Mouse (Mus musculus) neural tube, embryonic 11.5 days (tissue): Measurements from ENCODE around the gene Gpr165. TPM values are rescaled to one million over a fixed set of nuclear protein-coding genes. Genes with fewer than 3 reads are reported as not detected.

Source experiments
- ATAC-seq: fragments of 200-750 bp; cut with Nextera tagmentation; 2 replicates; pipeline ENCODE4 v1.8.0; 2017; ENCODE audit warnings: moderate number of reproducible peaks, mild to moderate bottlenecking, moderate TSS enrichment, moderate library complexity; ENCODE audit not compliant: insufficient read depth, low FRiP score, low TSS enrichment
- DNase-seq: peaks from one replicate; pipeline ENCODE4 v3.0.0-alpha.2; 2015; ENCODE audit warnings: low spot score
- H3K27ac ChIP-seq: fragments of 300-500 bp; sonication (generic); 2 replicates; pipeline ENCODE4 v1.5.1; 2014; ENCODE audit warnings: low read depth, mild to moderate bottlenecking, low read length
- H3K27me3 ChIP-seq: fragments of 300-500 bp; sonication (generic); 2 replicates; pipeline ENCODE4 v1.6.1; 2014; ENCODE audit warnings: mild to moderate bottlenecking, low read length, mixed read lengths; ENCODE audit not compliant: control insufficient read depth, insufficient read depth
- H3K36me3 ChIP-seq: fragments of 300-500 bp; sonication (generic); 2 replicates; pipeline ENCODE4 v1.6.1; 2014; ENCODE audit warnings: mild to moderate bottlenecking, low read length, moderate library complexity, mixed read lengths; ENCODE audit not compliant: control insufficient read depth, insufficient read depth
- H3K4me1 ChIP-seq: fragments of 300-500 bp; sonication (generic); 2 replicates; pipeline ENCODE4 v1.6.1; 2014; ENCODE audit warnings: low read length, mixed read lengths; ENCODE audit not compliant: control insufficient read depth, insufficient read depth
- H3K4me2 ChIP-seq: fragments of 300-500 bp; sonication (generic); 2 replicates; pipeline ENCODE4 v1.6.1; 2014; ENCODE audit warnings: low read depth, mild to moderate bottlenecking, moderate library complexity
- H3K4me3 ChIP-seq: fragments of 300-500 bp; sonication (generic); 2 replicates; pipeline ENCODE4 v1.5.1; 2014; ENCODE audit warnings: low read depth, low read length
- H3K9ac ChIP-seq: fragments of 300-500 bp; sonication (generic); 2 replicates; pipeline ENCODE4 v1.6.1; 2014; ENCODE audit warnings: mild to moderate bottlenecking, low read length
- H3K9me3 ChIP-seq: fragments of 300-500 bp; sonication (generic); 2 replicates; pipeline ENCODE4 v1.6.1; 2016; ENCODE audit warnings: low read length; ENCODE audit not compliant: control insufficient read depth
- WGBS: fragments of 180-500 bp; shearing (Covaris S2); extraction: QIAGEN DNeasy Blood & Tissue Kit; methylation state at CpG from one replicate; pipeline ENCODE4 v1.1.7; 2014; 5-methylcytosine and 5-hydroxymethylcytosine counted together
- polyA plus RNA-seq: library from polyadenylated mRNA; unstranded; fragments of >200 nt; fragmentation: Nextera tagmentation; extraction: Ambion mirVana; gene quantifications from 2 replicates; pipeline ENCODE4 v1.2.1, GENCODE M21; 2014

The Gpr165 gene
- polyA plus RNA-seq, result 1.7 and 2.4 TPM in 2 replicates

DNA sequence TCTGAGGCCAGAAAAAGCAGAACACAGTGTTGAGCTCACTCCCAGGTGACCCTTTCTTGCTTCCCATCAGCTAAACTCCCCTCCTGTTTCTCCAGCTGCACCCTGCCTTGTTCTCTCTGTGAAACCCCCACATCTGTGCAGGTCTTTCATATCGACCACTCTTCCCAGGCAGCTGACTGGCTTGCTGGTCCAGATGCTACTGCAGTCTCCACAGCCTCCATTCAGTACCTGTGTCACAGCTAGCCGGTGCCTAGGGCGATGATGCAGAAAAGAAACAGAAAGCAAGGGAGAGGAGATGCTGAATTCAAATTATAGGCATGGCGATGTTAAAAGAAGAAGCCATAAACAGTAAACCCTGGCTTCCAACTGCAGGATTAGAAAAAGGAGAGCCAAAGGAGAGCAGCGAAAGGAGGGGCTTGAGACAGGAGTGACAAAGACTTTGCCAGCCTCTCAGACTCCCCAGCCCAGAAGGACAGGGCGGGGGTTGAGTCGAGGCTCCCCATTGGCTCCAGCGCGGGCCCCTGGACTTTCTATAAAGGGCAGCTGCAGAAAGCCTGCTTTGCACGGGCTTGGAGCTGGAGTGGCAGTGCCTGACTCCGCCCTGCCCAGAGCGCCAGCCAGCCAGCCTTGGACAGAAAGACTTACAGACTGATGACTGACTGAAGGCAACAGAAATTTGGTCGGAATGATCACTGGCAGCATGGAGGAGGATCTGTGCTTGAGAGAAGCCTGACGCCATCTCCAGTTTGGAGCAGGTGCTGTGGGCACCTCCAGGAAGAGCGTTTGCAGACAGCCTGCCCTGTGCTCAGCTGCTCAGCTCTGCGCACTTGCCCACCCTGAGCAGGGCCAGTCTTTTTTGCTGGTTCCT is at the start of gene Gpr165:
Gene Gpr165 (plus strand): TSS at position 535 of the 868 bp plus-strand sequence.
- peak within 1 kb of the TSS; percentile 27 for H3K4me3 ChIP-seq
- H3K36me3 ChIP-seq, result no peaks in the 10 kb centered on the region
- peak; percentile 99 for ATAC-seq
- no peak within 1 kb of the TSS for H3K27ac ChIP-seq
- H3K9ac ChIP-seq, result peak within 1 kb of the TSS; percentile 49
- no peaks in the 10 kb centered on the region for H3K27me3 ChIP-seq
- H3K4me2 ChIP-seq, result peak within 1 kb of the TSS; percentile 47
- WGBS, result 25% methylated on average over 16 of the region's 16 CpGs
- DNase-seq, result peak; percentile 62
- H3K4me1 ChIP-seq, result no peaks in the 10 kb centered on the region
- H3K9me3 ChIP-seq, result no peaks in the 10 kb centered on the region

DNA sequence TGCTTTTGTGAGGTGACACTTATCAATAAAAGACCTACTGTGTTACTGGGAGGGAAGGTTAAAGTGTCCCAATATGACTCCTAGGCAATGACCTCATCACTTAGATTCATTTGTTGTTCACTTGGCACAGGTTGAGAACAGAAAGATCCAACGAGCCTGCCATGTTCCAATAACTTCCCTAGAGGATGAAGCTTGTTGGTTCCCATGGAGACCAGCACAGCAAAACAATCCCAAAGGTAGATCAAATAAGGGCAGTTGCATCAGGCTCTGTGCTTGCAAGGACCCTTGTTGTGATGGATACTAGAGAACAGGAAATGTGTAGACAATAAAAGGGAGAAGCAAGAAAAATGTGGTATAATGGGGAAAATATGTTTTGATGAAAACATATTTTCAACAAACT is 38.4 kb upstream of the Gpr165 start:
- WGBS, result 58% methylated on average over 1 of the region's 1 CpGs
- Histone ChIP-seq H3K27ac (no peak overlapping the region), H3K9me3 (no peaks in the 10 kb centered on the region), H3K36me3 (no peaks in the 10 kb centered on the region), H3K4me3 (no peak overlapping the region), H3K27me3 (no peaks in the 10 kb centered on the region), H3K9ac (no peak overlapping the region), H3K4me2 (no peak overlapping the region), H3K4me1 (no peaks in the 10 kb centered on the region)
- no peak for ATAC-seq
- no peak for DNase-seq
